Mouse (Mus musculus): ENCODE measurements around the gene Sdf2l1.
"Not testable (repeated sequence)": the region's sequence is repeated elsewhere in the genome, so short reads cannot be mapped to it uniquely, and the experiment has no call there.

Sdf2l1 gene

DNA sequence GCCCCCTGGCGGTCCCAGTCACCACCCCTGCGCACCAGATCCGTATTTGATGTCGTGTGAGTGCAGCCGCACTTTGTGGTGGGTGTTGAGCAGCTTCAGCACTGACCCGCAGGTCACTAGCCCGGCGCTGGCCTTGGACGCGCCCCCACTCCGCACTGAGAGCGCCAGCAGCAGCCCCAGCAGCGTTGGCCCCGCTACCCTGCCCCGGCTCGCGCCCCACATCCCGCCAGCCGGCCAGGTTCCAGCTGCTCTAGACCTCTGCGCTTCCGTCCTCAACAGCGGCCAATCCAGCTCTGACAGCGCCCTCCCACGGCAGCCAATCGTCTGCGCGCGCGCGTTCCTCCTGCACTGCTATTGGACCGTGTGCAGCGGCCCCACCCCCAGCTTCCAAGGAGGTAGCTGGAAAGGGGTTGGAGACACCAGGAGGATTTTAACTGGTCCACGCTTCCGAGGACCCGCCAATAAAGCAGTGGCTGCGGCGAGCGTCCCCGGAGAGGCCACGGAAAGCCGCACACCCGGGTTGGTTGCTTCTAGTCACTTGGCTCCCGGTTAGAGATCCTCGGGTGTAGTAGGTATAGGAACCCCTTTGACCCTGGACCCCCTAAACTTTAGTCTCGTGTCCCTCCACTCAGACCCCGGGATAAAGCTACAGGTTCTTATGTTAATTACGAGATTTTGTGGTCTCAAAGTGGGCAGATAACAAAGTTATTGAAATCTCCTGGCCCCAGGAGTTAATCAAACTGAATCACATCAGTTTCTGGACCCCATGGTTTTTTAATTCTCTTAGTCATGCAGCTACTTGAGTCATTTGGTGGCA is at the start of gene Sdf2l1:
TSS of gene Sdf2l1 (minus strand) at position 295 of the 817 bp plus-strand sequence.
- DNase-seq (ENCODE audit: low read depth, low spot score) = peak; percentile 99

DNA sequence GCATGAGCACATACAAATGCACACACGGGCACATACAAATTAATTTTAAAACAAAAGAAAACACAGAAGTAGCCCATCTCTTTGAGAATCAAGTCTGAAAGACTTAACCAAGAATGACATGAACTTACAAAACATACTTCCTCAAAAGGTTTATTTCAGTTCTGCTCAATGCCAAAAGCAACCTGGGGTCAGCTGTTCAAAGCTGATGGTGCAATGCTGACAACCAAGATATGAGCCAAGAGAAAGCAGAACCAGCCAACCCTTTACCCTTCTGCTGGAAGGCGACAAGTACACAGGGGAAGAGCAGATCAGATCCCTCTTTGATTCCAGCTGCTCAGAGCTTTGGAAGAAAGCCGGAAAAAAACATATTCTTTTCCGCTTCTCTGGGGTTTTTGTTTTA is 49.2 kb upstream of the Sdf2l1 start:
- DNase-seq (ENCODE audit: low read depth, low spot score) = peak; percentile 57

DNA sequence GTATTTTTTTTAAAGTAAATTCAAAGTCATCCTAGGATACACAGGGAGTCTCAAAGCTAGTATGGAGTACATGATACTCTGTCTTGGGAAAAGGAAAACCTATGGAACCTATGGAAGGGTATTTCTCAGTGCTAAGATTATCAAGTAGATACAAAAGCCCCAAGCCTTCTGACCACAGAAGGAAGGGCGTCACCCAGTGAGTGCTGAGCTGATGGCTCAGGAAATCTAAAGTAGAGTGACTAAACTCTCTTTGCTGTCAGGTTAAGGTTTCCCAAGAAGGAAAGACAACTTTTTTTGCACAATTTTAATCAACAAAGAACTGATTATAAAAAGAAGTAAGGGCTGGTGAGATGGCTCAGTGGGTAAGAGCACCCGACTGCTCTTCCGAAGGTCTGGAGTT is 47.5 kb upstream of the Sdf2l1 start:
- no peak for DNase-seq (ENCODE audit: low read depth, low spot score)

DNA sequence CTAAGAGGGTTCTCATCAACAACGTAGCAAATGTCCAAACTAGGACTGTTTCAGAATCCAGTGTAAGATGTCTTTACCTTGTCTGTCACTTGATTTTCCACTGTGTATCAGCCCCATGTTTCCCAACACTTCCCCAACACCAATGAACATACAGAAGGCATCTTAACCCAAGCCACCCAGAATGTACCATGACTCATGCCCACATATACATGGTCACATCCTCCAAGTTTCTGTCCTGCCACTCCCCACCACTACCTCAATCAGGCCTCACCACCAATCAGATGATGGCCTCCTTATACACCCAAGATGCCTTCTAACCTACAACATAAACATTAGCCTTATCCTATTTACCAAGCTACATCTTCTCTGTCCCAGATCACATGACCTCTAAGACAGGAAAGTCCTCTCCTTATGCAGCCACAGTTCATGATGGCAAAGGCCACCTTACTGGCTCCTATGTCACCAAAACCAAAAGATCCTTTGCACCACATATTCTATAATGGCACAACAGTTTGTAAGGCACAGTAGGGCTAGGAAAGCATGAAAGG is 45.5 kb upstream of the Sdf2l1 start:
- DNase-seq (ENCODE audit: low read depth, low spot score) = no peak

DNA sequence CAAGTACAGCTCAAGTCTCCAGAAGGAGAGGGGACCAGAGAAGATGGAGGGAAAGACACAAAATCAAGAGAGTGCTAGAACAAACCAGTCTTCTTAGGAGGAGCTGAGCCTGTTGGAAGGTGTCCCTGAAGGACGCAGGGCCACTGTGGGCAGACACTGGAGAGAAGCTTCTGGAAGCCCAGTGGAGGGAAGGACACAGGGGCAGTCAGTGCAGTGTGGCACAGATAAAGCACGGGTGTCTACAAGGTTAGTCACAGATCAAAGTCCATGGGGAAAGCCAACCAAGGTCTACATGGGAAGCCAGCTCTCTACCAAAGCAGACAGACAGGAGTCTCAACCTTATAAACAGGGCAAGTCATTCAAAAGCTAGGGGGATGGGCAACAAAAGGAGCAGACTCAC is 43.6 kb upstream of the Sdf2l1 start:
- DNase-seq (ENCODE audit: low read depth, low spot score) = no peak

DNA sequence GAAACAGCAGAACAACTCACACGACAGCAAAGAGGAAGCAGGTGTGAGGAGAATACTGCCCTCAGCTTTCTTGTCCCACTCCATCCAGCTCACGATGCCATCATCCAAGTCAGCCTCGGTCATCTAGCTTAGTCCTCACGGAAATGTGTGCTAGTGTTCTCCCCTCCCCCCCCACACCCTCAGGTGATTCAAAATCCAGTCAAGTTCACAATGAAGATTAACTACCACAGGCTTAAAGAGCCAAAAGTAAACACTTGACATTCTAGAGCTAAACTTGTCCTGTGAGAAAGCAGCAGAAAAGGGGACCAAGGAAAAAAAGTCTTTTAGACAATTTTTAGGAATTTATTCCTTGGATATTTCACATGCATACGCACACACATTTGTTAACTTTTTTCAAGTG is 35.9 kb upstream of the Sdf2l1 start:
- no peak for DNase-seq (ENCODE audit: low read depth, low spot score)

DNA sequence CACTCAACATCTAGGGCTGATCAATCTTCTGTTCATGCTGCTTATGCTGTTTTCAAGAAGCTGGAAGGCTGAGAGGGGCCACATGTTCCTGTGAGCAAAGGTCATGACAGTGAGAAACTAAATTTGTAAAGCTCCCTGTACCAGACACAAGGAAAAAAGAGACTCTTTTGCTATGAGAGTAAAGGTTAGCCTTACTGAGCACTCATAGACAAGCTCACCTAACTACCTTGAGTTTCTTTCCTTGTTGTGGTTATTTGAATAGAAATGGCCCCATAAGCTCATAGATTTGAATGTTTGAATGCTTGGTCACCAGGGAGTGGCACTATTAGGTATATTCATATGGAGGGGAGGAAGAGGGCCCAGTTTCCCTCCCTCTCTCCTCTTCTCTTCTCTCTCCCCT is 35.0 kb upstream of the Sdf2l1 start:
- DNase-seq (ENCODE audit: low read depth, low spot score) = no peak

DNA sequence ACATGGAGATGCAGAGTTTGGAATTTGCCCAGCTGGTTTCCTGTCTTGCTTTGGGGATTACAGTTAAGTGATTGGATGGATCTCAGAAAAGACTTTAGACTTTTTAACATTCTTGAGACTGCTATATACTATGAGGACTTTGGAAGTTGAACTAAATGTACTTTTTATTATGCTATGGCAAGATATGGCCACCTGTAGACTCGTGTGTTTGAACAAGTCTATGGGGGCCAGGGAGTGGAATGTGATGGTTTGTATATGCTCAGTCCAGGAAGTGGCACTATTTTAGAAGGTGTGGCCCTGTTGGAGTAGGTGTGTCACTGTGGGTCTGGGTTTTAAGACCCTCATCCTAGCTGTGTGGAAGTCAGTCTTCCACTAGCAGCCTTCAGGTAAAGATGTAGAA is 33.3 kb upstream of the Sdf2l1 start:
- not testable (repeated sequence) for DNase-seq (ENCODE audit: low read depth, low spot score)

DNA sequence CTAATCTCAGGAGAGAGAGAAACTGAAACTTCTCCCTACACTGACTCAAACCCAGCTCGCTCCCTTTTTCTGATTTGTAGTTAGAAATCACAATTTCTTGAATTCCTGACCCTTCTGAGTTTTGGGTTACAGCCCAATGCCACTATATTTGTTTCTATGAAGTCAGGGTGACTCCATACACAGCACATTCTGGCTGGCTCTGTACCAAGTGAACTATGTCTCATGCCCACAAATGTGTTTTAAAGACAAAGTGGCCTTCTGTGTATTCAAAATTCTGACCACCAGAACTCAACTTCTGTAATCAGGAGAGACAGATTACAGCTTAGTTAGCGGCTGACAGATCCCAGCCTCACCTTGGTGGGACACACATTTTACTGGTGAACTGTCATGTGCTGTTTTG is 22.2 kb upstream of the Sdf2l1 start:
- DNase-seq (ENCODE audit: low read depth, low spot score) = no peak

DNA sequence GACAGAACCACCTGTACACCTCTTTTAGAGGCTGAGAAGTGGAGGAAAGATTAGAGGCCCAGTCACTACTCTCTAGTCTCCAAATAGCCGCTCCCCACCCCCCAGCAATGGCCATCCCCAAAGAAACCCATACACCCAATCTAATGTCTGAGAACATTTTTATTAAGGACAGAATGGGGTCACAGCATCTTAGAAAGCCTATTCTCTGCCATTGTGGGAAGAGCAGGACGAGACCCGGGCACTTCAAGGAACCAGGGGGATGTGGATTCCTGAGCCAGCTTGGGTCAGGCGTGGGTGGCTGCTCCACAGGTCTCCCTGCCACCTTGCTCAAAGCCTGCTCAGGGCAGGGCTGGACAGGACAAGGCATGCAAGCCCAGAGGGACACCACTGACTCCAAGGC is 19.7 kb upstream of the Sdf2l1 start:
- DNase-seq (ENCODE audit: low read depth, low spot score) = no peak

DNA sequence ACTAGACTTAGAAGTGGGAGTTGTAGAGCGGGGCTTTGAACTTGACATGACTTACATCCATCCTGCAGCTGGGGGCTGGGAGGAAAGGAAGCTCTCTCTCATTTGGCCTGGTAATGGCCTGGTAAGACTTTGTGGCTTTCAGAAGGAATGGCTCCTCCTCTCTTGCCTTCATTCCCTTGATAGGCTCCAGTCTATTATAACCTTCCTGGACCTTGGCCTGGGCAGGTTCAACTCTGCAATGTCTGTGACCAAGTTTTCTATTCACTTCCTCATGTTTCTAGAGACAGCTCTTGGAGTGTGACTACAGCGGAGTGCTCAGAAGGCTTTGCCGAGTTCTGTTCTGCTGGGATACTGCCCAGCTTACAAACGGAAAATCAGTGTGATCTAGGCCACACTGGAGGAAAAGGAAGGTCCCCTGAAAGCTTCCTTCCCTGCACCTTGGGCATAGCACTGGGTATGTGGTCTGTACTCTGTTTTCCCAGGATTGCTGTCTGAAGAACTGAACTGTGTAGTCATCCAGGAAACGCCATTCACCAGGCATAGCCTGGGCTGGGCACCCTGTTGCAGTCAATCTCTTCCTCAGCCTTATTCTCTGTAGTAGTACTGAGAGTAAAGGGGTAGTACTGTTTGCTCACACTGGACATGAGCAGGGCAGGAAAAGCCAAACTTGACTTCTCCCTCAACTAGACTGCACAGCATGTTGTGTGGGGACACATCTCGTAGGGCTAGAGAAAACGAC is 18.5 kb upstream of the Sdf2l1 start:
- no peak for DNase-seq (ENCODE audit: low read depth, low spot score)

DNA sequence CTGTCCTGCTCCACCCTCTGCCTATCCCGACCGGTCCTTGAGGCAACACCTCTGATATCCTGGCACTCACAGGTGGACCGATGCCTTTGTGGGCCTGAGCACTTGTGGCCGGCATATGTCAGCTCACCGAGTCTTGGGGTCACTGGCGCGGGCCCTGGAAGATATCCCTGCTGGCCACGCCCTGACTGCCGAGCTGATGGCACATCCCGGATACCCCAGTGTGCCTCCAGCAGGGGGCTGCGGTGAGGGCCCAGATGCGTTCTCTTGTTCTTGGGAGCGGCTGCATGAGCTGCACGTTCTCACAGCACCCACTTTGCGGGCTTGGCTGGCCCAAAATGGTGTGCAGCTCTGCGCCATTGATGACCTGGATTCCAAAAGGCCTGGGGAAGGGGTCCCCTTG is 15.9 kb upstream of the Sdf2l1 start:
- peak; percentile 18 for DNase-seq (ENCODE audit: low read depth, low spot score)

DNA sequence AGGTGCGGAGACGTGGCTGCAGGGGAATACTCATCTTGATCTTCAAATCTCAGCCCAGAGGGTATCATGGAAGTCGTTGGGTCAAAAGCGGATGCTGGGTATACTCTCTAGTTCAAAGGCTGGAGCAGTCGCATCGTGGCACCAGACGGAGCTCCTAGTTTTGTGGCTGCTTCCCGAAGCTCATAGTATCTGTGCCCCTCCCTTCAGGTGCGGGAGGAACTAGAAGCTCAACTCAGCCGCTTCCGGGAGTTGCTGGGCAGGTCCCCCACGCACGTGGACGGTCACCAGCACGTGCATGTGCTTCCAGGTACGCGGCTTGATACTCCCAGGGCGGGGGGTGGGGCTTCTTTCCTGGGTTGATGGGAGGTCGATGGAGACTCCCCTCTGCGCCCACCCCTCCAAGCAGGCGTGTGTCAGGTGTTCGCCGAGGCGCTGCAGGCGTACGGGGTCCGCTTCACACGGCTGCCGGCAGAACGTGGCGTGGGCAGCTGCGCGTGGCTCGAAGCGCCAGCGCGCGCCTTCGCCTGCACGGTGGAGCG is 15.3 kb upstream of the Sdf2l1 start:
- peak; percentile 69 for DNase-seq (ENCODE audit: low read depth, low spot score)

DNA sequence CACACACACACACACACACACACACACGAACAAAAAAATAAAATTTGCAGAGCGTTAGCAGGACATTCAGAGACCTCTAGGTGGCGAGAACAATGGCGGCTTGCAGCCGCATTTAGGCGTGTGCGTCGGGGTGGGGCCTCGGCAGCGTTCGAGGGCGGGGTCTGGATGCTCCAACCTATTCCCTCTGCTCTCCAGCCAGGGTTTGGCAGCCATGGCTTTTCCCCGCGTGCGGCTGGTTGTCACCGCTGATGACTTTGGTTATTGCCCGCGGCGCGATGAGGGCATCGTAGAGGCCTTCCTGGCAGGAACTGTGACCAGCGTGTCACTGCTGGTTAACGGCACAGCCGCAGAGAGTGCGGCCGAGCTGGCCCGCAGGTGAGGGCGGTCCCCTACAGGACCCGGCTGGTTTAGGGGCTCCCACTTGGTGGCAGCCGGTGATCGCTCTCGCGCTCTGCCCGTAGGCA is 14.6 kb upstream of the Sdf2l1 start, which contains the start of gene Ccdc116:
TSS of gene Ccdc116 (minus strand) at position 458 of the 464 bp plus-strand sequence.
- peak; percentile 95 for DNase-seq (ENCODE audit: low read depth, low spot score)

DNA sequence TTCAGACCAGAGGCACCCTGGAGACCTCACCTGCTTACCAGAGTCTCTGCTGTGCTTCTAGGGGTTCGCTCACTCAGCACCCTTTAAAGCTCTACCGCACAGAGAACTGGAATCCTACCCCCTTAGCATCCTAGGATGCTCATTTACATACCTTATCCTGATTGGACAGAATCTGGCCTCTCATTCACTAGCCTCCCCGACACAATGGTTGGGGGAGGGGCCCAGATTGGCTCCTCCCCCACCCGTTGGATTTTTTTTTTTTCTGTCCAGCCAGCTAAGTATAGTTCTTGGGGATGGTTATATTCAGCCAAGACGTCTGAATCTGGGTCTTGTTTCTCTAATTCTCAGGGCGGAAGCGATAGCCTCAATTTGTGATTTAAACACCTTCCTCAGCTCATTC is 12.2 kb upstream of the Sdf2l1 start, which contains the start of gene Ydjc:
TSS of gene Ydjc (plus strand) at position 283 of the 400 bp plus-strand sequence.
- no peak for DNase-seq (ENCODE audit: low read depth, low spot score)

DNA sequence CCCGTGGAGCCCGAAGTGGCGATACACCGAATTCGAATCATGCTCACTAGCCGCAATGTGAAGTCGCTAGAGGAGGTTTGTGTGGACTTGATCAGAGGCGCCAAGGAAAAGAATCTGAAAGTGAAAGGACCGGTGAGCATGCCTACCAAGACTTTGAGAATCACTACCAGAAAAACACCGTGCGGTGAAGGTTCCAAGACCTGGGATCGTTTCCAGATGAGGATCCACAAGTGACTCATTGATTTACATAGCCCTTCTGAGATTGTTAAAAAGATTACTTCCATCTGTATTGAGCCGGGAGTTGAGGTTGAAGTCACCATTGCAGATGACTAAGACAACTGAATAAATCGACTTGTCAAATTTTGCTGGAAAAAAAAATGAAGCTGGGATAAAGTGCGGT is 5.2 kb upstream of the Sdf2l1 start:
- no peak for DNase-seq (ENCODE audit: low read depth, low spot score)

DNA sequence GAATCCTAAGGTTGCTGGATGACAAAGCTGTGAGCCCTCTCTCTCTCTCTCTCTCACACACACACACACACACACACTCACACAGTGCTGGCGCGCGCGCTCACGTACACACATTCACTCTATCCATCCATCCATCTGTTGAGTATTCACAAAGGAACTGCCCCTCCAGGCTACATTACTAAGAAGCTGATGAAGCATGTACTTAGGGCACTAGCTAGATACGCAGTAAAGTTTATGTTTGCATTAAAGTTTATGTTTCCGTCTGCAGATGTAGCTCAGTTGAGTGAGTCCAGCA is 670 bp upstream of the Sdf2l1 start:
- peak; percentile 37 for DNase-seq (ENCODE audit: low read depth, low spot score)

DNA sequence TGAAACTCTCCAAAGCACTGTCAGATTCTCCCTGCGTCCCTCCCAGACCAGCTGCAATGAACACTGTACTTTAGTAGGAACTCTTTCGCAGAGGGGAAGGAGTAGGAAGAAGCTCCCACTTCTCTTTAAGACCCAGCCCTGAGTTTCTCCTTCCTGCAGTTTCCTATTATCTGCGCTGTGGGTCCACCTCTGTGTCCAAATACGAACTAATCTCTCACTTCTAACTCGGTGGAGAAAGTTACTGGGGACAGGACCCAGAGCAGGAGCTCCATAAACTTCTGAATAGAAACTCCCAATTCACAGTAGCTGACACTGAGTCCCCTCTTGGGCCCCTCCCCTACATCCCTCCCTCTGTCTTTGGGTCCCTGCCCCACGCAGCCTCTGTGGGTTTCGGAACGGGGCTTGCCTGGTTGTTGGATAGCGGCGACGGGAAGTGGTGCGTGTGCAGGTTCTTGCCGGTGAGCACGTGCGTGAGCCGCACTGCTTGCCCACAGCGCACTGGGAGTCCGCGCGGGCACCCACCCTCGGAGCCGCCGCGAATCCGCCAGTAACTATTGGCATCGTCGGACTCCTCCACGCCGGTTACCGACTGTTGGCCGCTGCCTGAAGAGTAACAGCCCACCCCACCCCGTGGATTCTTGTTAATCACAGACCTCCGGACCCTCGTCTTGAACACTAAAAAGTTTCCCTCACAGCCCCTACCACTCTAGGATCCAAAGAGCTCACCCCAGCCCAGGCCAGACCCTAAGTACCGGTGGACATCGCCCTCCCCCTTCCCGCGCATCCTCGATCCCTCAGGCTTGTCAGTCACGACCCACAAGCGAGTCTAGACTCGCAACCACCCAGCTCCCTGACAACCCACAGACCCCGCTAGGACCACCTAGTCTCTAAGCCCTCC is 743 bp downstream of the Sdf2l1 start:
- peak; percentile 12 for DNase-seq (ENCODE audit: low read depth, low spot score)

DNA sequence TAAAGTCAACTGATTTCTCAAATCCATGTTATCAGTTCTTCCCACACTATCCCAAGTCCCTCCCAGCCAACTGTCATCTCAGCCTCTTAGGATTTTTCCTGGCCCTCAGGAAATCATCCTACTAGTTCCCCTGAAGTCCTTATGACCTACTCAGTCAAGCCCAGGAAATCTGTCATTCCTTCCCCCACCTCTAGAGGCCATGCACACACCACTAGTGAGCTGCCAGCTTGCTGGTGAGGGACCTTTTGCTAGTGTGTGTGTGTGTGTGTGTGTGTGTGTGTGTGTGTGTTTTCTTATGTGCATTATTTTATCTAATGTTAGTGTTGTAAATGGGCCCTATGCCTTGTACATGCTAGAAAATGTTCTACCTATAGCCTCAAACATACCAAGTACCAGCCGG is 4.9 kb downstream of the Sdf2l1 start:
- DNase-seq (ENCODE audit: low read depth, low spot score) = peak; percentile 76

DNA sequence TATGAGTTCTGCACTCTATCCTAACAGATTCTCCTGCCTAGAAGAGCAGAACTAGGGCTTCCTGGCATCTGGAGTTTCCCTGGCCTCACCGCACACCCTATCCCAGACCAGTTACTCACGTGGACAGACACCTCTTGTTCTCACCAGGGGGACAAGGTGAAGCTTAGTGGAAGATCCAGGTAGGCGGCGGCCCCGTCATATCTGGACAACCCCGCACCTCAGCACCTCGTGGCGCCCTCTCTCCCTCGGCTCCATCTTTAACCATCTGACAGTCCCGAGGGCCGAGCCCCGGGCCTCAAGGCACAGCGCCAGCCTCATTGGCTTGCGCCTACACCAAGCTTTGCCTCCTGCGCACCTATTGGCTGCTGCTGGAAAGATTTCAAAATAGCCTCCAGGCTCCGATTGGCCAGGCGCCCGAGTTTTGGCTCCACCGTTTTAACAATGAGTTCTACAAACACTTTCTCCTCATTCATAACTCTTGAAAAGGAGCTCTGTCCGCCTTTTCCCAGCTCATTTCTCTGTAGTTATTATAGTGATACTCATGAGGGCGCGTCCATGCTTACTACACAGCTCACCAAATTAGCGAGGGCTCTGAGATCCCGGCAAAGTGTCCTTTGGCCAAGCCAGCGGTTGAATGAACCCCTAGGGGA is 7.2 kb downstream of the Sdf2l1 start, which contains the start of gene 2610318N02Rik:
TSS of gene 2610318N02Rik (minus strand) at position 297 of the 650 bp plus-strand sequence.
- DNase-seq (ENCODE audit: low read depth, low spot score) = peak; percentile 84

Measured in brain, adult 2 months (tissue).